Mouse (Mus musculus) CH12.LX (cell line): ENCODE results near the gene Triml1.

Experiments
- CTCF ChIP-seq, 2 experiments: IDR thresholded peaks in 1 of 2; conservative IDR thresholded peaks in 1 of 2; 2 replicates each; pipeline ENCODE4 v1.5.1; 2011 to 2012; ENCODE audit warnings: low read depth in 2 of 2, low read length in 2 of 2, improper control_type of control experiment in 1 of 2, inconsistent platforms in 1 of 2, mild to moderate bottlenecking in 1 of 2, moderate library complexity in 1 of 2
- MAX ChIP-seq: IDR thresholded peaks from 2 replicates; pipeline ENCODE4 v1.6.1; 2011; ENCODE audit warnings: low read length, improper control_type of control experiment
- POLR2AphosphoS2 ChIP-seq: IDR thresholded peaks from 2 replicates; pipeline ENCODE4 v1.6.1; 2011; ENCODE audit warnings: low read depth, low read length, improper control_type of control experiment

DNA sequence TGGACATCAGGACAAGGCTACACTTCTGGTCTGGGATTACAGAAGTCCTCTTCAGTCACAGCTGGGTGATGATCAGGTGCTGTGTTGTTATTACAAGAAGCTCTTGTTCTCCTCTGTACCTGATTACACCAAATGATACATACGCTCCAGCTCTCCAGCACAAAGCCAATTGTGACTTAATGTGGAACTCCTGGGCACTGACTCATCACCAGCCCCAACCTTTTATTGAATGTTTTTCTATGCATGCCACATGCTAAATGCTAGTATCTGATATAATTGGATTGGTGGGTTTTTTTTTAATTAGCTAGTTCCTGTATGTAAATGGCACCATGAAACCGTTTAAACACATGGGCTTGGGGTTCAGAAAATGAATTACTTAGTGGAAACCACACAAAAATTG is at the start of gene Triml1:
- TF ChIP-seq MAX: no peak
- no peak for TF ChIP-seq CTCF (conservative IDR thresholded peaks at IDR 0.05 in 1 of 2, IDR thresholded peaks at IDR 0.05 in 1 of 2; ENCODE audit: low read depth in 2 of 2, low read length in 2 of 2)
- TF ChIP-seq POLR2AphosphoS2: no peak
